Mouse (Mus musculus) bone marrow, adult 2 months (tissue): Measurements from ENCODE around the gene Sox6. TPM values are rescaled to one million over a fixed set of nuclear protein-coding genes. Genes with fewer than 3 reads are reported as not detected.
A peak's percentile ranks its signal among the peaks of the same experiment; 100 is the strongest.

Experiments used
- H3K27ac ChIP-seq: fragments of 200-500 bp; 2 replicates; pipeline ENCODE4 v1.5.1; 2012; ENCODE audit warnings: low read depth, mild to moderate bottlenecking, control low read depth, inconsistent platforms, low read length; ENCODE audit not compliant: control insufficient read depth, poor library complexity, insufficient read depth
- H3K4me1 ChIP-seq: fragments of 200-500 bp; 2 replicates; pipeline ENCODE4 v1.6.1; 2011; ENCODE audit warnings: low read length; ENCODE audit not compliant: control insufficient read depth, insufficient read depth
- H3K4me3 ChIP-seq: fragments of 200-500 bp; replicated peaks from 2 replicates; pipeline ENCODE3; 2011; ENCODE audit warnings: mild to moderate bottlenecking, low read depth, low read length, control low read depth; ENCODE audit not compliant: control insufficient read depth
- CTCF ChIP-seq: fragments of 200-500 bp; IDR thresholded peaks from 2 replicates; pipeline ENCODE4 v1.5.1; 2011; ENCODE audit warnings: low read length, control low read depth; ENCODE audit not compliant: control insufficient read depth, insufficient read depth
- POLR2A ChIP-seq: fragments of 200-500 bp; IDR thresholded peaks from 2 replicates; pipeline ENCODE4 v1.6.1; 2011; ENCODE audit warnings: low read depth, mild to moderate bottlenecking, control low read depth, low read length, borderline replicate concordance; ENCODE audit not compliant: control insufficient read depth
- WGBS: fragments of 180-500 bp; shearing (Covaris S2); methylation state at CpG from one replicate; pipeline ENCODE4 v1.1.7; 2018; 5-methylcytosine and 5-hydroxymethylcytosine counted together
- polyA plus RNA-seq: library from polyadenylated mRNA; stranded (reverse); fragments of >200 nt; gene quantifications from 2 replicates; pipeline ENCODE4 v1.2.4, GENCODE M21; 2011; ENCODE audit warnings: low replicate concordance; ENCODE audit not compliant: missing spikeins, insufficient read depth, insufficient read length

Gene Sox6
- polyA plus RNA-seq, 1 experiment = 33.0 TPM

DNA sequence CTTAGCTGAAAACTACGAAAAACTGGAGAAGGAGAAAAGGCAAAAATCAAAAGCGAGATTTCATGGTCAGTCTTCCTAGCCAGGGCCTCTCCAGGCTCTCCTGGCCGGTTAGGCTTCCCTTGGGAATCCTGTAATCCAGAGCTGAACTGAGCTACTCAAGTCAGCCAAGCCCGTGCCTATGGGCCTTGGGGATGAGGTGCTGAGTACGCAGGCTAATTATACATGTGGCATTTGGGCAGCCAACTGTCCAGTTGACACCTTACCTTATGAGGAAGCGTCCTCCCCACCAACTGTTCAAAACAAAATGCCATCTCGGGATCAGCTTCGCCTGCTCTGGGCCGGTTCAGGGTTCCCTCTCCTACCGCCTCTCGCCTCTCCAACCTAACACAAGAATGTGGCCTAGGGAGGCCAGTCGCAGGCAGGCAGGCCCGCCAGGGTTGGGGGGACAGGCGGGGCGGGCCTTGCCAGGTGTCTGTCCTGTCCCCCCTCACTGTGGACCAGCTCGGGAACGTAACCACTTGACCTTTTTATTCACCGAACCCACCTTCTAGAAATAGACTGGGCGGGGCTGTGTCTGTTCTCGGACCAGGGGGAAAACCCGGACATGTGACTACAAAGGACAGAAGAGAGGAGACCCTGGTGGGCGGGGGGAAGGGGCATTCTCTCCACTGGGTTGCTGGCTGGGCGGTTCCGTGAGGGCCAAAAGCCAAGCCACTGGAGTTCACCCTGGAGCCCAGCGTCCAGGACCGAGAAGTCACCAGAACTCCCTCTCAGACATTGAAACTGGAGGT is 7.8 kb downstream of the Sox6 start:
- Histone ChIP-seq H3K4me1 (no peaks in the 10 kb centered on the region), H3K4me3 (peak overlapping the region; percentile 26), H3K27ac (no peak overlapping the region)
- 49% methylated on average over 26 of the region's 26 CpGs for WGBS
- TF ChIP-seq CTCF (no peak), POLR2A (no peak)

DNA sequence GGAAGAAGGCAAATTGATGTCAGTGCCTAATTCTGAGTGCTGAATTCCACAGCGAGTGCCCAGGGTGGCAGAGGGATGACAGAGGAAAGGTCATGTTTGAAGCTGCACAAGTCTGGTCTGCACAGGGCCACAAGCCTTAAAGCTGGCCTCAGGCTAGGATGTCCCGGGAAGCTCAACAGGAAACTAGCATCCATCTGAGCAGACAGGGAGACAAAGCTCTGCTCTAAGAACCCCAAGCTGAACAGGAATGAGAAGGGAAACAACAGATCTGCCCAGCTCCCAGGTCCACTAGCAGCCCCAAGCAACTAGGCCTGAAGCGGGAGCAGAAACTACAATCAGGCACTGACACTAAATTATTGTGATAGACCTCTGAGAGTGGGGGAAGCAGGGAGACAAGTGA is 8.6 kb downstream of the Sox6 start:
- TF ChIP-seq CTCF (no peak), POLR2A (no peak)
- Histone ChIP-seq H3K27ac (no peak overlapping the region), H3K4me3 (no peak overlapping the region), H3K4me1 (no peaks in the 10 kb centered on the region)
- WGBS = 87% methylated on average over 3 of the region's 3 CpGs

DNA sequence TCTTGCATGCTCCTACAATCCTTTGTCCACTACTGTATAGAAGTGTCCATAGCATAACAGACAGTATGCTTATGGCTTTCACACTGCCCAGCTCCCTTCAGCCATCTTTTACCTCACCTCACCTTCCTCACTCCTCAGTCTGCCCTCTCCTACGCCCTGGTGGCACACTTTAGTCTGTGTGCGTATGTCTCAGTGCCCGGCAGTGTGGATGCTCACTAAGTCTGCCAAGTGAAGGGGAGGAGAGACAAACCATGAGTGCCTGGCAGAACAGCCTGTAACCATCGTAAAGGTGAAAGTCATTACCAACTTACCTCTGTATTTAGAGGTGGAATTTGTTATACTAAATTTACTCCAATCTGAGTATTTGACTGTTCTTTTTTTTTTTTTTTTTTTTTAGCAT is 35.9 kb downstream of the Sox6 start:
- no peak overlapping the region for H3K4me3 ChIP-seq
- no peaks in the 10 kb centered on the region for H3K4me1 ChIP-seq
- 86% methylated on average over 4 of the region's 4 CpGs for WGBS
- H3K27ac ChIP-seq = no peak overlapping the region
- TF ChIP-seq CTCF = no peak
- no peak for TF ChIP-seq POLR2A

DNA sequence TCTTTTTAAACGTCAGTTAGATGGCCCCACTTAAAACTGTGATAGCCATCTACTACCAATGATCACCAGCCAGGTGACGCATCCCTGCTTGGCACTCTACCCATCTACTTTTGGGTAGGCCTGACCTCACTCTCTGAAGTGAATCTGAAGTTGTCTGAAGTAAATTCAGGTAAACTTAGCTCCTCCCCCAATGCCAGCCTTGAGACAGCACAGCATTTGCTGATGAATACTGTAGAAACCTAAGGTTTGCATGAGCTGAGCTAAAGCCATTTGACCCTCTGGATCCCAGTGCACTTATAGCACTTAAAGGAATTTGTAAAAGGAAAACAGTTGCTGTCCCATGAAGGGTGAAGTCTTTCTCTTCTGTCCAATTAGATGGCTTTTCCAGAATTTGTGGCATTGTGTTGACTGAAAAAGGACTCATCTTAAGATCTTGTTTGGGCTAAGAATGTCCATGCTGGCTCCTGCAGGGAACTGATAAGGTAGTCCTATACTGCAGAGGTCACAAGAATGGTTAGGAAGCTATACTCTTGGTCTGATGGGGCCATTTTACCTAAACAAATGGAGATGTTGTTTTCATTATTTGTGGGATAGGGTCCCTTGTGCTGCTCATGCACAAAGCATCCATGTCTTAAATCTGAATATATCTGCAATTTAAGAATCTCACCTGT is 50.4 kb downstream of the Sox6 start:
- no peak overlapping the region for H3K4me3 ChIP-seq
- no peak overlapping the region for H3K27ac ChIP-seq
- H3K4me1 ChIP-seq = no peaks in the 10 kb centered on the region; the same call in 1 of the 2 replicates
- TF ChIP-seq CTCF (no peak), POLR2A (no peak)
- WGBS = 86% methylated on average over 2 of the region's 2 CpGs

DNA sequence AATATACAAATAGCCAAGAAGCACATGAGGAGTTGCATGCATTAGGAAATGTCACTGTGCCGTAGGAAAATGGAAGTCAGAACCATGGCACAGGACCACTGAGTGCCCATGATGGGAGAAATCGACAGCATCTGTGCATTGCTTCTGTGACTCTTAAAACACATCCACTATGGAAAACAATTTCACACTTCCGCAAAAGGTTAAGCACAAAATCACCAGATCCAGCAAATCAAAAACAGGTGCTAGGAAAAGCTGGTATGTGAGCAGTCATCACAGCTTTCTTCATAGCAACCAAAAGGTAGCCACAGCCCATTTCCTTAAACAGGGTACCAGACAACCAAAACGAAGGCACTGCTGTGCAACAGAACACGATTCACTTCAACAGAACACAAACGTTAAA is 52.9 kb downstream of the Sox6 start:
- no peak overlapping the region for H3K4me3 ChIP-seq
- no peaks in the 10 kb centered on the region; the same call in 1 of the 2 replicates for H3K4me1 ChIP-seq
- 84% methylated on average over 6 of the region's 6 CpGs for WGBS
- no peak overlapping the region for H3K27ac ChIP-seq
- TF ChIP-seq POLR2A (no peak), CTCF (no peak)

DNA sequence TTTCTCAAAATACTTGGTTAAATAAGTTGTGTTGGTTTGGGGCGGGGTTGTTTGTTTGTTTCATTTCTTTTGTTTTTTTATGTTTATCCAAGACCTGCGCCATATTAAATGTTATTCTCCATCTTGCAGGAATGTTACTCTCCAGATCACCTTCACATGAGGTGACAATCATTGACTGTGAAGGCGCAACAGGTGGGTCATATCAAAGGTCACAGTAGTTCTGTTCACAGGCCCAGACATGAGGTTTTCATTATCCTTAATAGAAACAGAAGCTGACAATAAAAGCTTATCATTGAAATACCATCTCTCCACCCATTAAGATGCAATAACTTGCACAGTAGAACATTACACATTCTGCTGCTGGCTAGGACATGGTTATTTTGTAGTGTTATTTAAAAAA is 54.5 kb downstream of the Sox6 start:
- no peaks in the 10 kb centered on the region; the same call in 1 of the 2 replicates for H3K4me1 ChIP-seq
- 88% methylated on average over 3 of the region's 3 CpGs for WGBS
- H3K27ac ChIP-seq = no peak overlapping the region
- TF ChIP-seq CTCF = no peak
- no peak for TF ChIP-seq POLR2A
- H3K4me3 ChIP-seq = no peak overlapping the region

DNA sequence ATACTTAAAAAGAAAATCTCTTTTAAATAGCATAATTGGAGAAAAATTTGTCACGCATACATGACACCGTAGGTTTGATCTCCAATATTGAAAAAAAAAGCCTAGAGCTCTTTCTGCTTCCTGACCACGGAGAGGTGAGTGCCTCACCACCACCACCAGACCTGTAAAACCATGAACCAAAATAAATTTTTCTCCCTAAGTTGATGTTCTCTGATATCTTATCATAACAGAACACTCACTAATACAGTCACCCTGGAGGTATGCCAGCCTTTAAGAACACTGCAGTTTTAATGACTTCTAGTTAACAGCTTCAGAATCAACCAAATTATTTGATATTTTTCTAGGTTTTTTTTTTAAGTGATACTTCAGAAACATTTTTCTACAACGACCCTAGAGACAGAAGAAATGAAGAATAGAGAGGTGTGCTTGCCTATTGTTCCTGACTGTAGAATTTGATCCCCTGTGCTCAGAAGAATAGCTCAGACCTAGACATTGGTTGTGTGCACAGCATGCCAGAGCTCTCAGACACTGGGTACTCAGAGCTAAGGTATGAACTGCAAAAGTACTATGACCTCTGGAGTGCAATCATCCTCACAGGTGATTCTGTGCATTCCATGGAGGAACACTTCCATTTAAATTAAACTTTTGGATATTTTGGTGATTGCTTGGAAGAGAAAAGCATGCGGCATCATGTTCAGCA is 58.6 kb downstream of the Sox6 start:
- Histone ChIP-seq H3K4me3 (no peak overlapping the region), H3K27ac (no peak overlapping the region), H3K4me1 (no peaks in the 10 kb centered on the region; the same call in 1 of the 2 replicates)
- TF ChIP-seq POLR2A (no peak), CTCF (no peak)
- 62% methylated on average over 5 of the region's 5 CpGs for whole genome bisulfite sequencing

DNA sequence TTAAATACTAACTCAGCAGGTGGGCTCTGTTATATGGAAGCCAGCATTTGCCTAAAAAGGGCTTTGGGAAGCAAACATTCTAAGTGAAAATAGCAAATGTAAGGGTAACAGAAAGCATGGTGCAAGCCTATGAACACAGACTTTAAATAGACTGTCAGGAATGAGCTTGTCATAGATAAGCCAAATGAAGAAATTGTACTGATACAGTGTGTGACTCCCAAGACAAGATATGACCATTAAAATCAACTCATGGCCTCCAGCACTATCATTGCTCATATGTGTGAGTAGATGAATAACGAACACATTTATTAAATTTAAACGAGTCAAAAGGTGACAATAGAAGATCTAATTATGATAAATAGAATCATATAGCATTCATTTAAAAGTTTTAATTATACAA is 64.1 kb downstream of the Sox6 start:
- WGBS = 74% methylated on average over 2 of the region's 2 CpGs
- Histone ChIP-seq H3K27ac (no peak overlapping the region), H3K4me3 (no peak overlapping the region), H3K4me1 (no peaks in the 10 kb centered on the region; the same call in 1 of the 2 replicates)
- TF ChIP-seq CTCF (no peak), POLR2A (no peak)
